10 mouse cellular contexts compared by ENCODE assay signal in genomic region chr12:112849235-112850022, GRCm38 (mm10). TPM values are rescaled to one million over a fixed set of nuclear protein-coding genes. Genes with fewer than 3 reads are reported as not detected.
A peak's percentile ranks its signal among the peaks of the same experiment; 100 is the strongest.
DNase-seq lines count a peak whose midpoint lies in the region; ATAC-seq and TF ChIP-seq lines count a peak whose summit lies in the region.
"Had no signal": no experiment of that assay in that cellular context is flagged by ENCODE, and none has a peak within 500 bp of the region (broad histone marks: within the 10 kb centered on the region; RNA-seq: fewer than 3 reads in every experiment).

No protein-coding gene starts in this region.

- no peaks in the 10 kb centered on the region for H3K9me3 ChIP-seq in kidney, postnatal 0 days (replicated peaks; ENCODE audit: low read length)

- no peak overlapping the region for H3K4me2 ChIP-seq in kidney, postnatal 0 days (ENCODE audit: low read length)

- intact Hi-C loops in left cerebral cortex, postnatal 25 days (cut with DNase I): no loop called here

- WGBS in kidney, postnatal 0 days: 73% methylated on average over 11 of the region's 11 CpGs

- no peak overlapping the region for H3K4me3 ChIP-seq in kidney, postnatal 0 days (replicated peaks; ENCODE audit: low read depth, low read length)
- H3K4me3 ChIP-seq: myocyte had no signal

- no peak overlapping the region for H3K9ac ChIP-seq in kidney, postnatal 0 days (ENCODE audit: low read depth, low read length)

- no peaks in the 10 kb centered on the region for H3K4me1 ChIP-seq in kidney, postnatal 0 days (replicated peaks; ENCODE audit: insufficient read depth, low read length)

- no peaks in the 10 kb centered on the region for H3K27me3 ChIP-seq in kidney, postnatal 0 days (ENCODE audit: insufficient read depth, low read length)

- peak; percentile 47 for TF ChIP-seq CTCF in kidney, postnatal 0 days (IDR thresholded peaks at IDR 0.05; ENCODE audit: low read depth)

- no peak overlapping the region for H3K27ac ChIP-seq in kidney, postnatal 0 days

- no peaks in the 10 kb centered on the region for H3K36me3 ChIP-seq in kidney, postnatal 0 days (ENCODE audit: insufficient read depth, low read length)

- peak; percentile 48; the same call in 1 of the 2 replicates for ATAC-seq in kidney, postnatal 0 days (replicated peaks; ENCODE audit: low FRiP score, low read depth)
- peak; percentile 74 for ATAC-seq in megakaryocyte, adult 5-6 weeks (ENCODE audit: poor library complexity, severe bottlenecking)
- ATAC-seq: hindbrain, embryonic 16.5 days had no signal

- peak; percentile 35 for DNase-seq in kidney, postnatal 0 days (ENCODE audit: low spot score)
- DNase-seq in kidney, adult 9 months: no peak
- DNase-seq in 3T3-L1 (ENCODE audit: low read depth, low spot score): peak; percentile 54
- peak; percentile 71 for DNase-seq in CD4-positive helper T cell, adult 2 months (ENCODE audit: low read depth, low spot score)
- DNase-seq in c-Kit-positive CD71-positive TER-119-positive erythroid progenitor cells, embryonic 14.5 days (ENCODE audit: low spot score): no peak
- no peak for DNase-seq in left cerebral cortex, postnatal 25 days (ENCODE audit: low spot score in 2 of 2)

RNA-seq across cellular contexts. Expression of gene Gpr132, which starts 18.6 kb away (rescaled TPM):
- 0.10 and 0.11 TPM in 2 replicates for polyA plus RNA-seq in kidney, postnatal 0 days (2015; fragmentation: Nextera tagmentation; extraction: Ambion mirVana)
- 20.0 and 25.8 TPM in 2 replicates for total RNA-seq in megakaryocyte, adult 5-6 weeks (2015)
- 7.6 and 10.7 TPM in 2 replicates for total RNA-seq in megakaryocyte, adult 5-6 weeks (2017)
- not detected for total RNA-seq in left cerebral cortex, postnatal 25 days (2021)
- polyA plus RNA-seq: forebrain, embryonic 11.5 days had no signal

RNA-seq across cellular contexts. Expression of gene Cdca4, which starts 20.2 kb away (rescaled TPM):
- polyA plus RNA-seq in kidney, postnatal 0 days (2015; fragmentation: Nextera tagmentation; extraction: Ambion mirVana): 56.6 and 64.5 TPM in 2 replicates
- total RNA-seq in megakaryocyte, adult 5-6 weeks (2015): 62.0 and 67.7 TPM in 2 replicates
- total RNA-seq in megakaryocyte, adult 5-6 weeks (2017): 48.9 and 57.9 TPM in 2 replicates
- total RNA-seq in left cerebral cortex, postnatal 25 days (2021): 10 to 100 TPM in 1 of 2 experiments, 1 to 10 TPM in 1; 9.5 to 10.6 TPM

RNA-seq across cellular contexts. Expression of gene Clba1, which starts 40.7 kb away (rescaled TPM):
- polyA plus RNA-seq in kidney, postnatal 0 days (2015; fragmentation: Nextera tagmentation; extraction: Ambion mirVana): 16.0 and 18.4 TPM in 2 replicates
- total RNA-seq in megakaryocyte, adult 5-6 weeks (2015): 0.16 and 0.32 TPM in 2 replicates
- 0.40 and 0.69 TPM in 2 replicates for total RNA-seq in megakaryocyte, adult 5-6 weeks (2017)
- 10 to 100 TPM; 17.1 to 17.7 TPM for total RNA-seq in left cerebral cortex, postnatal 25 days (2021)

RNA-seq across cellular contexts. Expression of gene Ahnak2, which starts 47.0 kb away (rescaled TPM):
- 0.22 and 0.50 TPM in 2 replicates for polyA plus RNA-seq in kidney, postnatal 0 days (2015; fragmentation: Nextera tagmentation; extraction: Ambion mirVana)
- total RNA-seq in megakaryocyte, adult 5-6 weeks (2015): not detected in 2 replicates
- 0.04 and 0.15 TPM in 2 replicates for total RNA-seq in megakaryocyte, adult 5-6 weeks (2017)
- 1 to 10 TPM; 5.3 to 5.5 TPM for total RNA-seq in left cerebral cortex, postnatal 25 days (2021)

Comparison
In these comparisons a context has a peak if more than half of its experiments do, and no peak if none do; other contexts are left out.
1. DNase-seq: peak in kidney, postnatal 0 days (single experiment), 3T3-L1 (single experiment) and CD4-positive helper T cell, adult 2 months (single experiment); none in kidney, adult 9 months (single experiment), c-Kit-positive CD71-positive TER-119-positive erythroid progenitor cells, embryonic 14.5 days (single experiment) and left cerebral cortex, postnatal 25 days (0 of 2).
2. RNA of gene Gpr132, which starts 18.6 kb away (total RNA-seq): 7.6 to 25.8 TPM in megakaryocyte, adult 5-6 weeks; not detected in left cerebral cortex, postnatal 25 days; every median in the first group is over 4 times any median in the second.
3. RNA of gene Cdca4, which starts 20.2 kb away (total RNA-seq): 48.9 to 67.7 TPM in megakaryocyte, adult 5-6 weeks; 9.5 to 10.6 TPM in left cerebral cortex, postnatal 25 days; every median in the first group is over 4 times any median in the second.
4. RNA of gene Clba1, which starts 40.7 kb away (total RNA-seq): 17.1 to 17.7 TPM in left cerebral cortex, postnatal 25 days; 0.16 to 0.69 TPM in megakaryocyte, adult 5-6 weeks; every median in the first group is over 10 times any median in the second.